Mouse (Mus musculus): ENCODE measurements at regions not wholly inside any gene's neighbourhood (a gene's known extent, or its start where the extent isn't known, plus 50 kb on each side); places are given as distances from the start of the nearest gene placed in this dataset.

- no peak overlapping the region for H3K4me3 ChIP-seq (replicated peaks in 1 of 3; ENCODE audit: low read depth in 2 of 3, low read length in 2 of 3, poor library complexity in 1 of 3)
- no peak overlapping the region for H3K9ac ChIP-seq (ENCODE audit: insufficient read depth, low read depth)
- H3K4me1 ChIP-seq (ENCODE audit: control insufficient read depth in 1 of 2, insufficient read depth in 2 of 2): no peaks in the 10 kb centered on the region
- in situ Hi-C loops (cut with MboI; ENCODE audit: low pct_ligation_motif_present, low pct_unique_long_range_greater_than_20kb, low sequenced_read_pairs) (no loop called here), dilution Hi-C loops (cut with MboI; ENCODE audit: extremely low pct_ligation_motif_present, extremely low pct_unique_long_range_greater_than_20kb, low sequenced_read_pairs) (no loop called here)
- H3K27ac ChIP-seq (ENCODE audit: insufficient read depth, low read depth): no peak overlapping the region
- no peaks in the 10 kb centered on the region for H3K9me3 ChIP-seq (replicated peaks; ENCODE audit: low read length)
- H3K36me3 ChIP-seq (replicated peaks in 1 of 2; ENCODE audit: control insufficient read depth in 1 of 2, insufficient read depth in 1 of 2, low read length in 1 of 2): no peaks in the 10 kb centered on the region
- DNase-seq (ENCODE audit: extremely low read depth): no peak
- no peaks in the 10 kb centered on the region for H3K79me2 ChIP-seq (replicated peaks; ENCODE audit: control insufficient read depth, extremely low read depth, insufficient read depth, poor library complexity, severe bottlenecking)
- TF ChIP-seq MXI1 (IDR thresholded peaks at IDR 0.05; ENCODE audit: low read depth, low read length) (no peak), USF2 (conservative IDR thresholded peaks at IDR 0.05; ENCODE audit: low read depth, low read length) (no peak), NRF1 (IDR thresholded peaks at IDR 0.05; ENCODE audit: low read depth, low read length) (no peak), CHD2 (IDR thresholded peaks at IDR 0.05; ENCODE audit: low read length) (no peak), RCOR1 (conservative IDR thresholded peaks at IDR 0.05; ENCODE audit: low read depth, low read length) (no peak), CTCF (conservative IDR thresholded peaks at IDR 0.05 in 1 of 2, IDR thresholded peaks at IDR 0.05 in 1 of 2; ENCODE audit: low read depth in 2 of 2, low read length in 2 of 2) (no peak), JUN (IDR thresholded peaks at IDR 0.05; ENCODE audit: insufficient read depth, low read depth, low read length) (no peak), ZMIZ1 (IDR thresholded peaks at IDR 0.05; ENCODE audit: low read depth, low read length) (no peak), MAX (IDR thresholded peaks at IDR 0.05; ENCODE audit: low read length) (no peak), TCF12 (IDR thresholded peaks at IDR 0.05; ENCODE audit: low read depth, low read length) (no peak), POLR2AphosphoS2 (IDR thresholded peaks at IDR 0.05; ENCODE audit: low read depth, low read length) (no peak), ZC3H11A (IDR thresholded peaks at IDR 0.05; ENCODE audit: low read depth, low read length) (no peak), ZKSCAN1 (IDR thresholded peaks at IDR 0.05; ENCODE audit: borderline replicate concordance, low read depth, low read length) (no peak), EP300 (IDR thresholded peaks at IDR 0.05; ENCODE audit: low read length) (no peak), JUND (conservative IDR thresholded peaks at IDR 0.05; ENCODE audit: low read depth, low read length) (no peak)
- H3K27me3 ChIP-seq (replicated peaks): peaks cover 78% of the 10 kb centered on the region
- no peak overlapping the region for H3K4me2 ChIP-seq (ENCODE audit: insufficient read depth, low read depth, poor library complexity, severe bottlenecking)
Observed at GRCm38 (mm10) chr8:12076811-12077375, 201.7 kb upstream of the A230072I06Rik start.

- no peak overlapping the region for H3K9ac ChIP-seq (ENCODE audit: insufficient read depth, low read depth)
Observed at GRCm38 (mm10) chr8:12077896-12078295, 200.7 kb upstream of the A230072I06Rik start.

More at GRCm38 (mm10) chr8:12077896-12078295, 200.7 kb upstream of the A230072I06Rik start:
- no peaks in the 10 kb centered on the region for H3K79me2 ChIP-seq (replicated peaks; ENCODE audit: control insufficient read depth, extremely low read depth, insufficient read depth, poor library complexity, severe bottlenecking)
- DNase-seq (ENCODE audit: extremely low read depth): no peak
- H3K4me2 ChIP-seq (ENCODE audit: insufficient read depth, low read depth, poor library complexity, severe bottlenecking): no peak overlapping the region
- H3K4me1 ChIP-seq (ENCODE audit: control insufficient read depth in 1 of 2, insufficient read depth in 2 of 2): no peaks in the 10 kb centered on the region
- H3K4me3 ChIP-seq (replicated peaks in 1 of 3; ENCODE audit: low read depth in 2 of 3, low read length in 2 of 3, poor library complexity in 1 of 3): no peak overlapping the region
- dilution Hi-C loops (cut with MboI; ENCODE audit: extremely low pct_ligation_motif_present, extremely low pct_unique_long_range_greater_than_20kb, low sequenced_read_pairs): no loop called here
- in situ Hi-C loops (cut with MboI; ENCODE audit: low pct_ligation_motif_present, low pct_unique_long_range_greater_than_20kb, low sequenced_read_pairs): no loop called here
- TF ChIP-seq E2F4 (IDR thresholded peaks at IDR 0.05; ENCODE audit: insufficient replicate concordance, low read depth, low read length): no peak
- no peak for TF ChIP-seq JUND (conservative IDR thresholded peaks at IDR 0.05; ENCODE audit: low read depth, low read length)
- TF ChIP-seq IRF4 (IDR thresholded peaks at IDR 0.05; ENCODE audit: low read depth, low read length): no peak
- TF ChIP-seq UBTF (IDR thresholded peaks at IDR 0.05; ENCODE audit: low read depth, low read length): no peak
- TF ChIP-seq ZMIZ1 (IDR thresholded peaks at IDR 0.05; ENCODE audit: low read depth, low read length): no peak
- no peak for TF ChIP-seq TBP (conservative IDR thresholded peaks at IDR 0.05; ENCODE audit: low read depth, low read length)
- no peak for TF ChIP-seq POLR2A (IDR thresholded peaks at IDR 0.05; ENCODE audit: low read depth, low read length)
- no peak for TF ChIP-seq MAZ (IDR thresholded peaks at IDR 0.05; ENCODE audit: low read depth, low read length)
- no peak for TF ChIP-seq MYC (IDR thresholded peaks at IDR 0.05; ENCODE audit: low read depth, low read length)
- TF ChIP-seq SIN3A (IDR thresholded peaks at IDR 0.05; ENCODE audit: low read length): no peak
- TF ChIP-seq USF2 (conservative IDR thresholded peaks at IDR 0.05; ENCODE audit: low read depth, low read length): no peak
- TF ChIP-seq HCFC1 (IDR thresholded peaks at IDR 0.05; ENCODE audit: low read depth, low read length): no peak
- no peak for TF ChIP-seq CHD1 (IDR thresholded peaks at IDR 0.05; ENCODE audit: low read depth, low read length)
- no peak for TF ChIP-seq SMC3 (IDR thresholded peaks at IDR 0.05; ENCODE audit: low read depth, low read length)
- no peak for TF ChIP-seq ZKSCAN1 (IDR thresholded peaks at IDR 0.05; ENCODE audit: borderline replicate concordance, low read depth, low read length)
- H3K9me3 ChIP-seq (replicated peaks; ENCODE audit: low read length): no peaks in the 10 kb centered on the region
- no peaks in the 10 kb centered on the region for H3K36me3 ChIP-seq (replicated peaks in 1 of 2; ENCODE audit: control insufficient read depth in 1 of 2, insufficient read depth in 1 of 2, low read length in 1 of 2)
- H3K27ac ChIP-seq (ENCODE audit: insufficient read depth, low read depth): no peak overlapping the region
- H3K27me3 ChIP-seq (replicated peaks): peaks cover 79% of the 10 kb centered on the region
